9 mouse cellular contexts compared by ENCODE assay signal in the genomic region with DNA sequence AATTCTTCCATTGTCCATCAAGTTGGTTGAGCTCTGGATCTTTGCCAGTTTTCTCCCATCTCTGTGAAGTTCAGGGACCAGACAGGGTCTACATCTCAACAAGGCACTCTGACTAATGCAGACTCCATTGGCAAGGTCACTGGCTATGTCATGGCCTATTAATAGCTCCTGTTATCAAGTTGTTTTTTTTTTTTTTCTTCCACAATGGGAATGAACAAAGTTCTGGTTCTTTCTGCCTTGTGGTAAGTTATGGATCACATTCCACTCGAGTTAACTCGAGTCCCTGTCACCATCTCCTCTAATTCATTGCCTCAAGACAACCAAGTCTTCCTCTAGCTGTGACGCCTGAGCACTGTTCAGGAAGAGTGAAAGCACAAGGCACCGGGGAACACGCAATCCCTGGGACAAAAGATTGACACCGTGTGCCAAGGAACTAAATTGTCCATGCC. TPM values are rescaled to one million over a fixed set of nuclear protein-coding genes. Genes with fewer than 3 reads are reported as not detected.
A peak's percentile ranks its signal among the peaks of the same experiment; 100 is the strongest.
DNase-seq lines count a peak whose midpoint lies in the region; ATAC-seq and TF ChIP-seq lines count a peak whose summit lies in the region.
"Had no signal": no experiment of that assay in that cellular context is flagged by ENCODE, and none has a peak within 500 bp of the region (broad histone marks: within the 10 kb centered on the region; RNA-seq: fewer than 3 reads in every experiment).

No protein-coding gene starts in this region.

- H3K27ac ChIP-seq in kidney, postnatal 0 days = 0 out of 2 replicates have a peak overlapping the region, but pooled peaks have one; percentile 80
- peak overlapping the region; percentile 95 for H3K27ac ChIP-seq in heart, embryonic 10.5 days
- H3K27ac ChIP-seq in liver, embryonic 15.5 days (replicated peaks) = peak overlapping the region; percentile 100
- H3K27ac ChIP-seq in forebrain, embryonic 16.5 days (ENCODE audit: low read length) = no peak overlapping the region

- peaks cover 33% of the 10 kb centered on the region for H3K4me1 ChIP-seq in kidney, postnatal 0 days (replicated peaks; ENCODE audit: insufficient read depth, low read length)
- H3K4me1 ChIP-seq in heart, embryonic 10.5 days = peaks cover 70% of the 10 kb centered on the region
- peaks cover 72% of the 10 kb centered on the region for H3K4me1 ChIP-seq in liver, embryonic 15.5 days (replicated peaks)
- peaks cover 24% of the 10 kb centered on the region for H3K4me1 ChIP-seq in forebrain, embryonic 16.5 days (replicated peaks; ENCODE audit: control insufficient read depth, insufficient read depth, low read length)

- H3K4me2 ChIP-seq in kidney, postnatal 0 days (ENCODE audit: low read length) = peak overlapping the region; percentile 78; the same call in 1 of the 2 replicates
- H3K4me2 ChIP-seq in liver, embryonic 15.5 days = peak overlapping the region; percentile 84
- no peak overlapping the region for H3K4me2 ChIP-seq in forebrain, embryonic 16.5 days (ENCODE audit: low read length)

- no peak overlapping the region for H3K4me3 ChIP-seq in kidney, postnatal 0 days (replicated peaks; ENCODE audit: low read depth, low read length)
- H3K4me3 ChIP-seq in heart, embryonic 10.5 days = peak overlapping the region; percentile 97; the same call in 1 of the 2 replicates
- peak overlapping the region; percentile 71 for H3K4me3 ChIP-seq in liver, embryonic 15.5 days (replicated peaks)
- H3K4me3 ChIP-seq in forebrain, embryonic 16.5 days (replicated peaks; ENCODE audit: low read length) = no peak overlapping the region

- WGBS in kidney, postnatal 0 days = 49% methylated on average over 6 of the region's 6 CpGs
- WGBS in heart, embryonic 10.5 days = 38% methylated on average over 6 of the region's 6 CpGs
- 48% methylated on average over 6 of the region's 6 CpGs for WGBS in liver, embryonic 15.5 days (ENCODE audit: insufficient replicate concordance)
- WGBS in forebrain, embryonic 16.5 days = 58% methylated on average over 6 of the region's 6 CpGs

- no peak for DNase-seq in kidney, postnatal 0 days (ENCODE audit: low spot score)
- no peak for DNase-seq in kidney, postnatal 36 days
- peak; percentile 65 for DNase-seq in NIH3T3 (ENCODE audit: low read depth)
- DNase-seq in heart, embryonic 10.5 days (ENCODE audit: low spot score) = no peak
- no peak for DNase-seq in thymus, postnatal 0 days (ENCODE audit: low spot score)
- DNase-seq in right cerebral cortex, postnatal 14 days = no peak

- H3K9me3 ChIP-seq in kidney, postnatal 0 days (replicated peaks; ENCODE audit: low read length) = no peaks in the 10 kb centered on the region
- H3K9me3 ChIP-seq in heart, embryonic 10.5 days = no peaks in the 10 kb centered on the region
- no peaks in the 10 kb centered on the region for H3K9me3 ChIP-seq in liver, embryonic 15.5 days (replicated peaks)
- no peaks in the 10 kb centered on the region for H3K9me3 ChIP-seq in forebrain, embryonic 16.5 days (ENCODE audit: control insufficient read depth, low read length)
- H3K9me3 ChIP-seq: embryonic facial prominence, embryonic 12.5 days had no signal

- no peaks in the 10 kb centered on the region for H3K36me3 ChIP-seq in kidney, postnatal 0 days (ENCODE audit: insufficient read depth, low read length)
- H3K36me3 ChIP-seq in heart, embryonic 10.5 days = 0 out of 2 replicates have a peak, but pooled peaks cover 3% of the 10 kb centered on the region
- peaks cover 7% of the 10 kb centered on the region; the same call in 1 of the 2 replicates for H3K36me3 ChIP-seq in liver, embryonic 15.5 days (replicated peaks)
- H3K36me3 ChIP-seq in forebrain, embryonic 16.5 days (ENCODE audit: control insufficient read depth, insufficient read depth) = no peaks in the 10 kb centered on the region
- H3K36me3 ChIP-seq: embryonic facial prominence, embryonic 12.5 days had no signal

- TF ChIP-seq CTCF in kidney, postnatal 0 days (IDR thresholded peaks at IDR 0.05; ENCODE audit: low read depth) = no peak

- H3K27me3 ChIP-seq in kidney, postnatal 0 days (ENCODE audit: insufficient read depth, low read length) = no peaks in the 10 kb centered on the region
- peaks cover 3% of the 10 kb centered on the region; the same call in 1 of the 2 replicates for H3K27me3 ChIP-seq in heart, embryonic 10.5 days (ENCODE audit: insufficient read depth, poor library complexity, severe bottlenecking)
- H3K27me3 ChIP-seq in liver, embryonic 15.5 days = peaks cover 7% of the 10 kb centered on the region; the same call in 1 of the 2 replicates
- 0 out of 2 replicates have a peak, but pooled peaks cover 2% of the 10 kb centered on the region for H3K27me3 ChIP-seq in forebrain, embryonic 16.5 days (replicated peaks; ENCODE audit: control insufficient read depth, insufficient read depth, low read length)
- H3K27me3 ChIP-seq: embryonic facial prominence, embryonic 12.5 days had no signal

- no peak for ATAC-seq in kidney, postnatal 0 days (replicated peaks; ENCODE audit: low FRiP score, low read depth)
- no peak for ATAC-seq in liver, embryonic 15.5 days (ENCODE audit: insufficient read depth)
- ATAC-seq in forebrain, embryonic 16.5 days = no peak

- no peak overlapping the region for H3K9ac ChIP-seq in kidney, postnatal 0 days (ENCODE audit: low read depth, low read length)
- peak overlapping the region; percentile 53; the same call in 1 of the 2 replicates for H3K9ac ChIP-seq in liver, embryonic 15.5 days
- no peak overlapping the region for H3K9ac ChIP-seq in forebrain, embryonic 16.5 days (replicated peaks; ENCODE audit: low read depth, low read length)

RNA-seq across cellular contexts. Expression of gene Ormdl3, which starts 1.7 kb away (rescaled TPM):
- polyA plus RNA-seq in kidney, postnatal 0 days (2015; fragmentation: Nextera tagmentation; extraction: Ambion mirVana) = 50.1 and 51.3 TPM in 2 replicates
- polyA plus RNA-seq in heart, embryonic 10.5 days (2016; fragmentation: Nextera tagmentation; extraction: Ambion mirVana) = 56.1 and 61.0 TPM in 2 replicates
- polyA plus RNA-seq in liver, embryonic 15.5 days (2015; fragmentation: Nextera tagmentation; extraction: Ambion mirVana) = 40.6 and 45.4 TPM in 2 replicates
- 37.6 and 38.5 TPM in 2 replicates for polyA plus RNA-seq in thymus, postnatal 0 days (2015; fragmentation: Nextera tagmentation; extraction: Ambion mirVana)
- 122 and 127 TPM in 2 replicates for polyA plus RNA-seq in forebrain, embryonic 16.5 days (2015; fragmentation: Nextera tagmentation; extraction: Ambion mirVana)

RNA-seq across cellular contexts. Expression of gene Lrrc3c, which starts 9.2 kb away (rescaled TPM):
- not detected in 2 replicates for polyA plus RNA-seq in kidney, postnatal 0 days (2015; fragmentation: Nextera tagmentation; extraction: Ambion mirVana)
- polyA plus RNA-seq in heart, embryonic 10.5 days (2016; fragmentation: Nextera tagmentation; extraction: Ambion mirVana) = not detected in 2 replicates
- polyA plus RNA-seq in liver, embryonic 15.5 days (2015; fragmentation: Nextera tagmentation; extraction: Ambion mirVana) = not detected in 2 replicates
- polyA plus RNA-seq in thymus, postnatal 0 days (2015; fragmentation: Nextera tagmentation; extraction: Ambion mirVana) = not detected in 2 replicates
- not detected in 2 replicates for polyA plus RNA-seq in forebrain, embryonic 16.5 days (2015; fragmentation: Nextera tagmentation; extraction: Ambion mirVana)
- polyA plus RNA-seq: embryonic facial prominence, embryonic 12.5 days had no signal

RNA-seq across cellular contexts. Expression of gene Gm12355, which starts 36.6 kb away (rescaled TPM):
- polyA plus RNA-seq in kidney, postnatal 0 days (2015; fragmentation: Nextera tagmentation; extraction: Ambion mirVana) = 0.92 and 1.2 TPM in 2 replicates
- 0.71 and 1.0 TPM in 2 replicates for polyA plus RNA-seq in heart, embryonic 10.5 days (2016; fragmentation: Nextera tagmentation; extraction: Ambion mirVana)
- 0.38 and 0.44 TPM in 2 replicates for polyA plus RNA-seq in liver, embryonic 15.5 days (2015; fragmentation: Nextera tagmentation; extraction: Ambion mirVana)
- polyA plus RNA-seq in thymus, postnatal 0 days (2015; fragmentation: Nextera tagmentation; extraction: Ambion mirVana) = 0.78 and 1.1 TPM in 2 replicates
- 0.61 and 1.0 TPM in 2 replicates for polyA plus RNA-seq in forebrain, embryonic 16.5 days (2015; fragmentation: Nextera tagmentation; extraction: Ambion mirVana)

RNA-seq across cellular contexts. Expression of gene Gsdma3, which starts 37.3 kb away (rescaled TPM):
- polyA plus RNA-seq in kidney, postnatal 0 days (2015; fragmentation: Nextera tagmentation; extraction: Ambion mirVana) = not detected in 2 replicates
- polyA plus RNA-seq in heart, embryonic 10.5 days (2016; fragmentation: Nextera tagmentation; extraction: Ambion mirVana) = not detected in 2 replicates
- polyA plus RNA-seq in liver, embryonic 15.5 days (2015; fragmentation: Nextera tagmentation; extraction: Ambion mirVana) = not detected in 2 replicates
- 0.26 and 0.42 TPM in 2 replicates for polyA plus RNA-seq in thymus, postnatal 0 days (2015; fragmentation: Nextera tagmentation; extraction: Ambion mirVana)
- polyA plus RNA-seq in forebrain, embryonic 16.5 days (2015; fragmentation: Nextera tagmentation; extraction: Ambion mirVana) = not detected in 2 replicates
- polyA plus RNA-seq: embryonic facial prominence, embryonic 12.5 days had no signal

RNA-seq across cellular contexts. Expression of gene Zpbp2, which starts 38.0 kb away (rescaled TPM):
- 0.43 and 0.64 TPM in 2 replicates for polyA plus RNA-seq in kidney, postnatal 0 days (2015; fragmentation: Nextera tagmentation; extraction: Ambion mirVana)
- 0.21 and 0.65 TPM in 2 replicates for polyA plus RNA-seq in heart, embryonic 10.5 days (2016; fragmentation: Nextera tagmentation; extraction: Ambion mirVana)
- polyA plus RNA-seq in liver, embryonic 15.5 days (2015; fragmentation: Nextera tagmentation; extraction: Ambion mirVana) = 0.62 and 0.79 TPM in 2 replicates
- 2.3 and 2.4 TPM in 2 replicates for polyA plus RNA-seq in thymus, postnatal 0 days (2015; fragmentation: Nextera tagmentation; extraction: Ambion mirVana)
- 0.25 TPM in 1 of 2 replicates, not detected in the other for polyA plus RNA-seq in forebrain, embryonic 16.5 days (2015; fragmentation: Nextera tagmentation; extraction: Ambion mirVana)
- polyA plus RNA-seq: embryonic facial prominence, embryonic 12.5 days had no signal

Comparison
In these comparisons a context has a peak if more than half of its experiments do, and no peak if none do; other contexts are left out.
1. H3K4me3 ChIP-seq: peak in heart, embryonic 10.5 days (single experiment) and liver, embryonic 15.5 days (single experiment); none in kidney, postnatal 0 days (single experiment) and forebrain, embryonic 16.5 days (single experiment).